Mouse (Mus musculus) layer of hippocampus, adult 9-11 months (tissue): Measurements from ENCODE around the gene Idh3a.
"Not testable (repeated sequence)": the region's sequence is repeated elsewhere in the genome, so short reads cannot be mapped to it uniquely, and the experiment has no call there.

Experiments used
- DNase-seq: peaks from one replicate; pipeline ENCODE4 v3.0.0; 2022

Idh3a gene

DNA sequence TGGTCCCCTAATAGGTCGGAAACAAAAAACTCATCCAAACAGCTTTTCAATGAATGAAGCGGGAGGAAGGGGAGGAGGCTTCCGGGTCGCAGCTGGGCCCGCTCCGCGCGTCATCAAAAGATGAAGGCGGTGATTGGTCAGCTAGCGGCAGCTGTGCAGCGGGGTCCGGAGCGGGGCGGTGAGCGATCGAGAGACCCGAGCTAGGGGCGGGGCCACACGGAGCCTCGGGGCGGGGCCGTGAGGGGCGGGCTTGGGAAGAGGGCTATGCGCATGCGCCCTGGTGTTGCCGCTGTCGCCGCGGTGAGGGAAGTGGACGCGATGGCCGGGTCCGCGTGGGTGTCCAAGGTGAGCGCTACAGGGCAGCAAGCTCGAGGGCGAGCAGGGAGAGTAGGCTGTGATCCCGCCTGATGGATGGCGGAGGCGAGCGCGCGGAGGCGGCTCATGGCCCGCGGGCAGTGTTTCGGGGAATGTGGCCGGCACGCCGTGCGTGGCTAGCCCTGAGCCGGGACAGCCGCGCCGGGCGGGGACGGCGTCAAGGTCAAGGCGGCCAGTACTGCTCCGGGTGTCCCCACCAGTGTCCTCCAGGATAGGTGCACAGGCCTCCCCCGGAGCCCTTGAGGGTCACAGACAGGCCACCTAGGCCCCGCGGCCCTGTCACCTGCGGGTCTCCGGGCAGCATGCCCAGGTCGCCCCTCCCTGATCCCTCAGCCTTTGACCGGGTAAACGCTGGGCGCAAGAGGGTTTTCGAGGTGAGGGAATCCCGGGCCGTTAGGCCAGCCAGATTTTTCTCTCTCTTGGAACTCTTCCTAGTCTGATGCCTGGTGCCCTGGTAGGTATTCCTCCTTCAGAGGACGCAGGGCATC lies at the start of gene Idh3a:
TSS of gene Idh3a (plus strand) at position 136 of the 863 bp plus-strand sequence.
- peak; percentile 98 for DNase-seq

DNA sequence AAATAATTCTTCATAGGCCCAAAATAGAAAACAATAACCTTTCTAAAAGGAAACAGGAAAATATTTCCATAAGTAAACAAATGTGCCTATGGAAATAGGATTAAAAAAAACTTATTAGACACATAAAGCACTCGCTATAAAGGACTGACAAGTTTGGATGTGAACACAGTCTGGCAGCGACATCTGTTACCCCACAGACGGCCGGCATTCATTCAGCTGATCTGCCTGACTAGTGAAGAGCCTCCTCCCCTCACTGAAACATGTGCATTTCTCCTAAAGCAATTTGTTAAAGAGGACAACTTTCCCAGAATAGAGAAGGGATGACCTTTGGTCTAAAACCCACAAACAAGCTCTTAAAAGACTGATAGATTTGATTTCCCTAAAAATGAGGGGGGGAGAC lies 49.1 kb upstream of the Idh3a start:
- peak; percentile 85 for DNase-seq

DNA sequence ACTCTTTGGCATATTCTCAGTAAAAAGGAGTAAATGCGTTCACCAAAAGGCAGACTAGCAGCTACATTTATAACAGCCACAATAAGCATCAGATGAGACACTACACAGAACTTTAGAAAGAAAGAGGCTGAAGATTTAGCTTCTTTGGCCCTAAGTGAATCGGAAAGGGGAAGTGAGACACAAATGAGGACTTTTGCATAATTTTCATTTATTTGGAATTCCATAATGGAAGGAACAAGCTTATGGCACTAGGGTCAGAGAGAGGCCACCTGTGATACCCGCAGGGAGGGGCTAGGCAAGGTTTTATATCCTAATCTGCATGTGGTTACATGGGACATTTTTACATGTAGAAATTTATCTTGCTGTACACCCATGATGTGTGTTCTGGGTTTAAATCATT lies 48.7 kb upstream of the Idh3a start:
- DNase-seq, result no peak

DNA sequence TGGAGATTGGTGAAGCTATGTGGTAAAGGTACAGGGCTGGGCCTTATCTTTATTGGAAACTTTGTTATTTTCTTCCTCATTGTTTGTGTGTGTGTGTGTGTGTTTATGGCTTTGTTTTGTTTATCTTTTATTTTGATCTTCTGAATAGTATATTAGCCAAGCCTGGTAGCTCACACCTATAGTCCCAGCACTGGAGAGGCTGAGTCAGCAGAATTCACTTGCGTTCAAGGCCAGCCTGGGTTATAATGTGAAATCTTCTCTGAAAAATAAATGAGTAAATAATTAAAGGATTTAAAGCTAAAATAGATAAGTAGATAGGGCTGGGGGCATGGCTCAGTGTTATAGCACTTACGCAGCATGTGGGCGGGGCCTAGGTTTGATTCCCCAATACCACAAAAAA lies 47.9 kb upstream of the Idh3a start:
- no peak for DNase-seq

DNA sequence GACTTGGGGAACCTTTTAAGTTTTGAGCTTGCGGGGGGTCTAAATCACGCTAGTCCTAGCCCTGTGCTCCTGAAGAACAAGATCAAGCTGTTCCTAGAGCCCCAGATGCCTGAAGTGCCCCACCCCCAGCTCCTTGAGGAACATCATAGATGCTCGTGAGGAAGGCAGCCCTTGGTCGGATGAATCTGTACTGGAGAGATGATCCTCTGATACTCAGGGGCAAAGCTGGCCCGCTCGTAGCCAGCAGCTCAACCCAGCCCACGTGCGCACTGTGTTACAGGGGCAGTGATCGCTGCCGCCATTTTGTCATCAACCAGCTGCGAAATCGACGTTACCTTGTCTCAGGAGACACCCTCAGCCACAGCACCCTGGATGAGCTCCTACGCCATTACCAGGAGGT lies 47.5 kb upstream of the Idh3a start, which contains the start of gene Sh2d7:
TSS of gene Sh2d7 (plus strand) at position 301 of the 400 bp plus-strand sequence.
- no peak for DNase-seq

DNA sequence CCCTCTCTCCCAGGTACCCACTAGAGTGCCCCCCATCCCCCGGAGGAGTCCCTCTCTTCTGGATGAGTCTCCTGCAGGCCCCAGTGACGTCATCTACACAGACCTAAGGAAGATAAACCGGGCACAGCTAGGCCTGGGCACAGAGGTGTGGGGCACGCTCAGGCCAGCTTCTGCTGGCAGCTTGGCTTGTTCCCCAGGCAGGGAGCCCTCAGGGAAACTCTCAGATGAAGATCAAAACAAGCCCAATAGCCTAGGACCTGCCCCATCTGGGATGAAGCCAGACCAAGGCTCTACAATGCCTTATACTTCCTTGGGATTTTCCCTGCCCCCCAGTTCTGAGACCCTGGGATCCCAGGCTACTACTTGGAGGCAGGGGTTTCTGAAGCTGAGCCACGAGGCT lies 45.3 kb upstream of the Idh3a start:
- DNase-seq, result no peak

DNA sequence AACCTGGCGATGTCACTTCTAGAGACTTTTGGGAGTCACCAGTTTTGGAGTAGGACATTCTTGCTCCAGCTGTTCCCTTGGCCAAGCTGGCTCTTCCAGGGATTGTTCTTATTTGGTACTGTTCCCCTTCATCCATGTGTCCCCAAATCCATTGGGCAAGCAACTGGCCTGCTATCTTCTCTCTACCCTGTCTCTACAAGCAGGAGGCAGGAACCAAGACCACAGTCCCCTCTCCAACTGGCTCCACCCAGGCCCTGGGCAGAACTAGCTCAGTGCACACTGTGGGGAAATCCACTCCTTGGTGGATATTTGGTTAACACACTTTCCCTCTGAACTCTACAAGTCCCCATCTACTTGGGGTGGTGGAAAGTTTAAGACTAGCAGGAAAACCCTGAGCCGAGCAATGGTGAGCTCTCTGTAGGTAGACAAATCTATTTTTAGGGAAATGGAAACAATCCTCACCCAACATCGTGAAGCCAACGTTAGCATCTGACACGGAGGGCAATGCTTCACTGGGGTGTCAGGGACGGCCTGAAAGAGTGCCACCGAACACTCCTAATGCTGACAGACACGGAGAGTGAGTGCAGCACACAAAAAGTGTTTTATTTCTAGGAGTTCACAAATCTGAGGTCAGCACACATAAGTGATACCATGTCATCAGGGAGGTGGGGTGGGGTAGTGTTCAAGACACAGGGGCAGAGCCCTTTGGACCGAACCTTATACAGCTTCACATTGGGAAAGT lies 41.8 kb upstream of the Idh3a start:
- DNase-seq, result no peak

DNA sequence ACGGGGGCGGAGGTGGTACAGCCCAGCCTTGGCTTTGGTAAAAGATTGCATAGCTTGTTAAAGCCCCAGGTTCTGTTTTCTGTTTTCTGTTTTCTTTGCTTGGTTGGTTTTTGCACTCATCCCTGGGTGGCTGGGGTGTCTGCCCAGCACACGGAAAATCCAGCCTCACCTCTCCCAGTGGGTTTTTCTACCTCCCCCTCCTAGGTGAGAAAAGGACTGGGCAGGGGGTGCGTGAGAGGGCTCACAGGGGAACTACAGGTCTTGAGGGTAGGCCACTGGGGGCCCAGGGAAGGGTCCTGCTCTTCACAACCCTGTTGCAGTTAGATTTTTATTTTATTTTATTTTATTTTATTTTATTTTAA lies 41.2 kb upstream of the Idh3a start:
- DNase-seq, result no peak

DNA sequence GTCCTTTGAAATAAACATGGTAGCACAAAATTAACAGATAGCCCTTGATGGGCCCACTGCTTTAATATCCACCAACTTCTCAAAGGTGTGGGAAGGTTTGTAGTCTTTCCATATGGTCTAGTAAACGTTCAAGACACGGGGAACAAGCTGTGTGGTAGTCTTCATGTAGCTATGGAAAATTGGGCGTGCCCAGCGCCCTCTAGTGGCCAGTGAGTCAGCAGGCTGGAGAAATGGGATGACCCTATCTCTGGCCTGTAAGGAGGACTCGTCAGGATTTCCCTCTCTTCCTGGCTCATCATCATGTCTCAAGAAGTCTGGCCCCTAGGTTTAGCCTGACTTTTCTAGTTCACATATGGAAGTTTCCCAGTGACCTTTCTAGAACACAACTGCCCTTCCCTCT lies 38.6 kb upstream of the Idh3a start:
- DNase-seq, result peak; percentile 27

DNA sequence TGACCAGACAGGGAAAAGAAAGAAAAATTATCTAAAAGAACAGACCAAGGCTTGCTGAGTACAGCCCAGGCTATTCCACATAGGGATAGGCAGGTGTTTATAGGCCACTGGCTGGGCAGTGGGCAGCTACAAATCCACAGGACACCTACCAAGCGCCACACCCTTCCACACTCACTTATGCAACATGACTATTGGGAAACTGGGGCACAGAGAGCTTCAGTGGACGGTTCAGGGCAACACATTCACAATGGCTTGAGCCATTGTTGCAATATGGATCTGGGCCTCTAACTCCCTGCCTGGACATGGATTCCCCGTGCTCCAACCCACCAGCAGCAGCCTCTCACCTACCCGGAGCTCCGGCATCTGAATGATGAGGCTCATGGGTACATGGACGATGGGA lies 36.7 kb upstream of the Idh3a start:
- no peak for DNase-seq

DNA sequence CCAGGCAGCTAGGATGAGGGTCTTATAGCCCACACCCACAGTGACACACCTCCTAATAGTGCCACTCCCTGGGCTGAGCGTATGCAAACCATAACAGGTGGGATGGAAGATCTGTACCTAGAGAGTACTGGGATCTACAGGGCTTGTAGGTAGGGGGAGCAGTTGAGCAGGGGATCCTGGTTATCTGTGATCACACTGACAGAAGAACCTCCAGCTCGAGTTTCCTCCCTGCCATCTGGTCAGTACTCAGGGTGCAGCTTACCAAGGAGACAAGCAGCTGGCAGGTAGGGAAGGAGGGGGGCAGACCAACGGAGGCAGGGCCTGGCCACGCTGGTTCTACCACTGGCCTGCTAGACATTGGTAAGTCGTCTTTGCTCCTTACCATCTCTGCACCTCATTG lies 33.7 kb upstream of the Idh3a start:
- no peak for DNase-seq

DNA sequence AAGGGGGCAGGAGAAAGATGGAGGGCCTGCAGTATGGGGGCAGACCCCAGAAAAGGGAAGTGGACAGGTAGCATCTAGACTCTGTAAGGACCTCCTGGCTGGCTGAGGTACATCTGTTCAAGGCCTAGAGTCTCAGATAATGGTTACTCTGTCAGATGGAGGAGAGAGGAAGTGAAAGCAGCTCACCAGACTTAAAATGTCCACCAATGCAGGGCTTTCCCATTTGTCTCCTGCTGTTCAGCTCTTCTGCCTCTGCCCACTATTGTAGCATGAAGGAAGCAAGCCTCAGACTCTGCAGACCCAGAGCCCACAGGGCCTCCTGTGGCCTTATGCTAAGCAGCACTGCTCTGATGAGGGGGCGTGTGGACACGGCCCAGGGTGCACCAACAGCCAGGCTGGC lies 31.1 kb upstream of the Idh3a start:
- peak; percentile 21 for DNase-seq

DNA sequence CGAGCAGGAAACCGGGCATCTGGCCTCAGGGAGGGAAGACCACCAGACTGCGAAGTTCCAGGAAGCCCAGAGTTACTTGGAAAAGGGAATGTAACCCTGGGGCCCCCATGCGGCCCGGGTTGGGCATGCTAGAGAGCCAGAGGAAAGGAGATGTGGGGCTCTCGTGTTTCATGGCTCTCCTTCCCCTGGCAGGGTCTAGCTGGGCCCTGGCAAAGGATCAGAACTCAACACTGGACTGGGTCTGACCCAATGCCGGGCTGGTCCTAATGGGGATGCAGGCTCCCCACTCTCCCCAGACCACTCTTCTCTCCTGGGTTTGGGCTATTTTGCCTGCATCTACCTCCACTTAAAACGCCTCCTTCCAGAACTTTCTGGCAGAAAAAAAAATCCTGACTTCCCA lies 27.4 kb upstream of the Idh3a start:
- DNase-seq, result no peak

DNA sequence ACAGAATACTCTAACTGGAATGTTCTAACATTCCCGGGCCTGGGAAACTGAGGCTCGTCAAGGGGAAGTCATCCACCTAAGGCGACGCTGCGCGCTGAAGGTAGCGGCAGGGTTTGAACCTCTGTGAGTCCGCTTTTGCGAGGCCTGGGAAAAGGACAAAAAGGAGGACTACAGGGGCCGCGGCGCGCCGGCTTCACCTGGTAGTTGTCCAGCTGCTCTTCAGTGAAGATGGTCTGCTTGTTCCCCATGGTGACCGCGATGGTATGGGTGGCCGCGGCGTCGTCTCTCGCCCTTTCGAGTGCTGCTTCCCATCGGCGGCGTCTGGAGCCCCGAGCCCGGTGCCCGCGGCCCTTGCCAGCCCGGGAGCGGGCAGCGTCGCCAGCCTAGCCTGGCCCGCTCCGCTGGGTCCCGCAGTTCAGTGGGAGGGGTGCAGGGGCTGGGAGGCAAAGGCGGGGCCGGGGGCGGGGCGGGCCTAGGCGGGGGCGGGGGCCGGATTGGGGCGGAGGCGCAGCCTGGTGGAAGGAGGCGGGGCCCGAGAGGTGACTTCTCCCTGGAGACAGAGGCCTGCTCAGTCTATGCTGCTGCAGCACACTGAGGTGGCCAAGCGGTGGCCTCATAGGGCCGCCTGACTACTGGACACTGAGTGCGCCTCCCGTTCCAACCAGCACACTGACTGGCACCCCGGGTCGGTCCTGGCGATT lies 26.2 kb upstream of the Idh3a start, which contains the start of gene Cib2:
TSS of gene Cib2 (minus strand) at position 448 of the 701 bp plus-strand sequence.
- peak; percentile 87 for DNase-seq

DNA sequence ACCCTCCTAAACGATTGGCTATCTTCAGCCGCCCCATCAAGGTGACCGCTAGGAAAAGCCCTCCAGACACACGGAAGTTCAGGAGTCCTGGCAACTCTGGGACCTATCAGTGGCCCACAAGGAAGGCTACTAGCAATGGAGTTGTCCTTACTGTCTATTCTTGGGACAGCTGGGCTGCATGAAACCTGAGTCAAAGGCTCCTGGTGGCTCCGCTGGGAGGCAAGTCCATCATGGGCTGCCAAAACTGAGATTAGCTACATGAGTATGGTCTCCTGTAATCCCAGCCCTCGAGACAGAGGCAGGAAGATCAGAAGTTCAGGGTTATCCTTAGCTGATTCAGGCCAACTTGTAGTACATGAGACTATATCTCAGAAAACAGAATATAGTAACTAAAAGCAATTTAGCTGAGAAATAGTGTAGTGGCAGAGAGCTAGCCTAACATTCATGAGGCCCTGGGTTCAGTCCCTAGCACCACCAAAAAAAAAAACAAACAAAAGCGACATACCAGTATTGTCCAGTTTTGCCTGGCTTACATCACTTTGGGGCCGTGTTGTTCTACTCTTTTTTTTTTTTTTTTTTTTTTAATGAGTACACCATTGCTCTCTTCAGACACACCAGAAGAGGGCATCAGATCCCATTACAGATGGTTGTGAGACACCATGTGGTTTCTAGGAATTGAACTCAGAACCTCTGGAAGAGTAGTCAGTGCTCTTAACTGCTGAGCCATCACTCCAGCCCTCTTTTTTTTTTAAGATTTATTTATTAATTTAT lies 25.1 kb upstream of the Idh3a start:
- DNase-seq, result no peak

DNA sequence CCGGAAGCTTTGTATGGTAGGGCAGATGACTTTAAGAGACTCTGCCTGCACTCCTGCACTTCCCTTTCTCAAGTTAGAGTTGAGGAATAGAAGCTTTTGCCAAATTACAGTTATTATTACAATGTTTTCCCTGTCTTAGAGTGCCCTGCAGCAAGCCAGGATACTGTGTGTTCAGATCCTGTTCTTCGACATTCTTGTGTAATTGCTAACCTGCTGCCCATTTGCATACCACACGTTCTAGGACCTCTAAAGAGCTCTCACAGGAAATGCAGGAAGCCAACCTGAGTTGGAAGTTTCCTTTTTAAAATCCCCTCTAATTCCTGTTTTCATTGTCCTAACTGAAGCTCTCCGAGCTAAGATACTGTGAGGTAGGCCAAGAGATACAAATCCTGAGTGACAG lies 19.2 kb upstream of the Idh3a start:
- DNase-seq, result no peak

DNA sequence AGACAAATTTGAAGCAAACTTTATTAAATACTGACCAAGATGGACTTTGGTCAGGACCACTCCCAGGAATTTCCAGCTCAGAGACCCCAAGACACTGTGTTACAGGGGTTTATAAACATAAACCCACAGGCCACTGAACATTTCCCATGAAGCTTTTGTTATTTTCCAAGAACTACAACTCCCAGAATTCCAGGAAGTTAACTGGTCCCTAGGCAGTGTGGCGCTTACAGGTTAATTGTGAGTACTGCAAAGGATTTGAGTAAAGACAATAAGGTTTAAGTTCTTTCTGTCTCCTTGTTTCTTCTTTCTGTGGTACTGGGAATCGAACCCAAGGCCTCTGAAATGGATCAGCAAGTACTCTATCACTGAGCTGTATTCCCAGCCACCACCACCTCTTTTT lies 17.4 kb upstream of the Idh3a start:
- DNase-seq, result no peak

DNA sequence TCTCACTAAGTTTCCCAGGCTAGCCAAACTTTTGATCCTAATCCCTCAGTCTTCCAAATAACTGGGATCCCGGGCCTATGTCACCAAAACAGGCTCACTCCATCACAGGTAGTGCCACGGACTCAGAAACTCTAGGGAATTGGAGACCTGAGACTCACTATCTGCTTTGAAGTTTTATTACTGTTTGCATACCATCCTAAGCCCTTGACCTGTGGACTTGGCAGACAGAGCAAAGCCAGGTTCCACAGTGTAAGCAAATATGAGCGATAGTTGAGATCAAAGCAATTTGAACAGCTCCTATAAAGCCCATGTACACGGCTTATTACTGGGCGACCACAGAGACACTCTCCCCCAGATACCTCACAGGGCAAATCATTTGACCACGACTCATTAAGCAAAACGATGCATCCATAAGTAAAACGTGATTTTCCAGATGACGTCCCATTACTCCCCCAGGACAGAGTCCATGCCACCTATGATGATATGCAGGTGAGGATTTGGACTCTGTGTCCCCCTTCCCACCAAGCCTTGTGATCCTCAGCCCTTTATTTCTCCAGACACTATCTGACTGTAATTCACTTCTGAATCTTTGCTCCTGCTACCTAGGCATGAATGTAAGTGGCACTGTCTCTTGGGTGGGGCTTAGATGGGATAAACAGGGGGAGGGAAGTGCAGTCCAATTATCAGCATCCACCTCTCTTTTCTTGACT lies 14.8 kb upstream of the Idh3a start:
- DNase-seq, result no peak

DNA sequence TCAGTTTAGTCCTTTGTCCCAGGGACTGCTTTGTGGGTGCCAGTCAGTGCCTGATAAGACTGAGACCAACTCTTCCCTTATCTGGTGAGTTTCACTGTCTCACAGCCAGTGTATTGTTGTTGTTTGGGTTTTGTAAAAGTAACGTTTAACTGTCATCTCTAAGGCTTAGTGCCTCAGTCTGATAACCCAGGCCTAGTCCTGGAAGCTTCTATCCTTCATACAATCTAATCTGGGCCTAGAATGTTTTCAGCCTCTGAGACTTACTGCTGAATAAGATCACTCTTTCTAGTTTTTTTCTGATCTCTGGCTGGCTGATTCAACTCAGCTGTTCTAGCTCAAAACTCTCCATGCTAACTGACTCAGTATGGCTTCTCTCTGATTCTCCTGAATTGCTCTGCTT lies 2.4 kb upstream of the Idh3a start:
- DNase-seq, result no peak

DNA sequence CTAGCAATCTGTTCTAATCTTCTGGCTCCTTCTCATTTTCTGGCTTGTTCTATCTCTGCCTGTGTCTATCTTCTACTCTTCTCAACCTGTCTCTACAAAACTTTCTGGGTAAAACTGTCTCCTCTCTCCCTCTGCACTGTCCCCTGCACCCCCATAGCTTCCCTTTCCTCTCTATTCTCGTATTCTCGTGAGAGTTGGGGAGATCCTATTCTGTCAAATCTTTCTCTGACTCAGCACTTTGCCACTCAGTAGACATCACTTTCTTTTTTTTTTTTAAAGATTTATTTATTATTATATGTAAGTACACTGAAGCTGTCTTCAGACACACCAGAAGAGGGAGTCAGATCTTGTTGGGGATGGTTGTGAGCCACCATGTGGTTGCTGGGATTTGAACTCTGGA lies 2.0 kb upstream of the Idh3a start:
- DNase-seq, result not testable (repeated sequence)

DNA sequence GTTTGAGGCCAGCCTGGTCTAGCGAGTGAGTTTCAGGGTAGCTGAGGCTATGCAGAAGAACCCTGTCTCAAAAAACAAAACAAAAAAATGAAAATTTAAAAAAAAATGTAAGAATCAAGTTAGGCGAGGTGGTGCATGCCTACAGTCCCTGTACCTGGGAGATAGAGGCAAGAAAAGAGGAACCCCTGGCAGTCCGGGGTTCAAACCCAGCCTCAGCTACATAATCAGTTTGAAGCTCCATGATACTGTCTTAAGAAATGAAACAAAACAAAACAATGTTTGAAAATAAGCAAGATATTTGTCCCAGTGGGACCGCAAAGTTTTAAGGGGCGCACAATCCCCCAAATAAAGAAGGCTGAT lies 315 bp upstream of the Idh3a start:
- no peak for DNase-seq

DNA sequence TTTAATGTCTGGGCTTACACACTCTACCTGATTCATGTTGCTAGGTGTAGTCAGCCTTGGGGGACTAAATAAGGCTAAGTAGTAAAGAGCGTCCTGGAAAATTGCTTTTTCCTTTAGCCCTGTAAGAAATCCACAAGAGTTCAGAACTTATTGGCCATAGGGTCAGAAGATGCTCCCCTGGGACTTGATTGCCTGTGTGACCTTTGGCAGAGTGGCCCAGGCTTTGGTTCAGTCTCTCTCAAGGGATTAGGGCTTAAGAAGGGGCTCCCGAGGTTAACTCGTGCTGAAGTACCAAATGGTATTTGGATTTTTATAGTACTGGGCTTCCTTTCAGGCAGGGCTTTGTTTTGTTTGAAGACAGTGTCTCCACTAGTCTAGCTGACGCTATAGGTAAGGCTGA lies 1.7 kb downstream of the Idh3a start:
- no peak for DNase-seq
